Mouse (Mus musculus) embryonic facial prominence, embryonic 12.5 days (tissue): ENCODE data around the gene Fam217b. TPM values are rescaled to one million over a fixed set of nuclear protein-coding genes. Genes with fewer than 3 reads are reported as not detected.

Experiments
- ATAC-seq: fragments of 200-750 bp; cut with Nextera tagmentation; 2 replicates; pipeline ENCODE4 v1.8.0; 2017; ENCODE audit not compliant: insufficient number of reproducible peaks, insufficient read depth, low FRiP score, low TSS enrichment
- H3K27ac ChIP-seq: fragments of 300-500 bp; sonication (generic); 2 replicates; pipeline ENCODE4 v1.5.1; 2016; ENCODE audit warnings: mild to moderate bottlenecking
- H3K27me3 ChIP-seq: fragments of 300-500 bp; sonication (generic); 2 replicates; pipeline ENCODE4 v1.6.1; 2016; ENCODE audit warnings: mild to moderate bottlenecking, moderate library complexity
- H3K36me3 ChIP-seq: fragments of 300-500 bp; sonication (generic); 2 replicates; pipeline ENCODE4 v1.6.1; 2016; ENCODE audit warnings: mild to moderate bottlenecking
- H3K4me1 ChIP-seq: fragments of 300-500 bp; sonication (generic); 2 replicates; pipeline ENCODE4 v1.6.1; 2016
- H3K4me2 ChIP-seq: fragments of 300-500 bp; sonication (generic); replicated peaks from 2 replicates; pipeline ENCODE4 v1.6.1; 2016; ENCODE audit warnings: mild to moderate bottlenecking, moderate library complexity
- H3K4me3 ChIP-seq: fragments of 300-500 bp; sonication (generic); 2 replicates; pipeline ENCODE4 v1.5.1; 2016; ENCODE audit warnings: mild to moderate bottlenecking
- H3K9ac ChIP-seq: fragments of 300-500 bp; sonication (generic); 2 replicates; pipeline ENCODE4 v1.6.1; 2016; ENCODE audit warnings: mild to moderate bottlenecking, moderate library complexity
- H3K9me3 ChIP-seq: fragments of 300-500 bp; sonication (generic); 2 replicates; pipeline ENCODE4 v1.6.1; 2016; ENCODE audit warnings: mild to moderate bottlenecking, moderate library complexity
- WGBS: fragments of 180-500 bp; shearing (Covaris S2); methylation state at CpG from one replicate; pipeline ENCODE4 v1.1.7; 2016; 5-methylcytosine and 5-hydroxymethylcytosine counted together
- polyA plus RNA-seq: library from polyadenylated mRNA; unstranded; fragments of >200 nt; fragmentation: Nextera tagmentation; extraction: Ambion mirVana; gene quantifications from 2 replicates; pipeline ENCODE4 v1.2.1, GENCODE M21; 2016

The Fam217b gene
- 4.7 and 6.4 TPM in 2 replicates for polyA plus RNA-seq

GRCm38 (mm10) chr2:178414261-178415149 is at the start of gene Fam217b, which contains the start of gene Ppp1r3d:
TSS of gene Fam217b (plus strand) at chr2:178414524.
TSS of gene Ppp1r3d (minus strand) at chr2:178414472.
- peak within 1 kb of the TSS; percentile 75 for H3K4me3 ChIP-seq
- peak within 1 kb of the TSS; percentile 72 for H3K9ac ChIP-seq
- H3K4me1 ChIP-seq = peaks cover 16% of the 10 kb centered on the region
- peak; percentile 83 for ATAC-seq
- no peaks in the 10 kb centered on the region for H3K9me3 ChIP-seq
- peaks cover 19% of the 10 kb centered on the region for H3K27me3 ChIP-seq
- under 1% methylated on average over 66 of the region's 74 CpGs for WGBS
- peak within 1 kb of the TSS; percentile 30; the same call in 1 of the 2 replicates for H3K27ac ChIP-seq
- H3K4me2 ChIP-seq = peak within 1 kb of the TSS; percentile 99
- no peaks in the 10 kb centered on the region; the same call in 1 of the 2 replicates for H3K36me3 ChIP-seq

- ATAC-seq = no peak
- no peaks in the 10 kb centered on the region for H3K9me3 ChIP-seq
- no peaks in the 10 kb centered on the region for H3K27me3 ChIP-seq
- WGBS = 84% methylated on average over 52 of the region's 52 CpGs
- H3K9ac ChIP-seq = no peak within 1 kb of the TSS
- H3K27ac ChIP-seq = no peak within 1 kb of the TSS
- no peaks in the 10 kb centered on the region for H3K4me1 ChIP-seq
- H3K4me3 ChIP-seq = no peak within 1 kb of the TSS
- H3K4me2 ChIP-seq = no peak within 1 kb of the TSS
- H3K36me3 ChIP-seq = no peaks in the 10 kb centered on the region
Measured at GRCm38 (mm10) chr2:178407053-178407815, 7.1 kb upstream of the Fam217b start, which contains the start of gene Sycp2. TSS of gene Sycp2 (minus strand) at chr2:178407685.

GRCm38 (mm10) chr2:178409024-178409423 is 5.3 kb upstream of the Fam217b start:
- H3K9me3 ChIP-seq = no peaks in the 10 kb centered on the region
- 32% methylated on average over 1 of the region's 1 CpGs for WGBS
- no peak overlapping the region for H3K4me3 ChIP-seq
- H3K4me2 ChIP-seq = no peak overlapping the region
- ATAC-seq = no peak
- H3K27ac ChIP-seq = no peak overlapping the region
- no peak overlapping the region for H3K9ac ChIP-seq
- peaks cover 8% of the 10 kb centered on the region for H3K4me1 ChIP-seq
- peaks cover 16% of the 10 kb centered on the region for H3K27me3 ChIP-seq
- no peaks in the 10 kb centered on the region for H3K36me3 ChIP-seq

GRCm38 (mm10) chr2:178410286-178410685 is 4.0 kb upstream of the Fam217b start:
- Histone ChIP-seq H3K4me1 (peaks cover 16% of the 10 kb centered on the region), H3K4me2 (no peak overlapping the region), H3K27ac (no peak overlapping the region), H3K9me3 (no peaks in the 10 kb centered on the region), H3K9ac (no peak overlapping the region), H3K27me3 (peaks cover 19% of the 10 kb centered on the region), H3K36me3 (no peaks in the 10 kb centered on the region), H3K4me3 (no peak overlapping the region)
- ATAC-seq = no peak
- WGBS = 75% methylated on average over 6 of the region's 6 CpGs

- H3K36me3 ChIP-seq = no peaks in the 10 kb centered on the region
- no peak for ATAC-seq
- no peak overlapping the region for H3K9ac ChIP-seq
- H3K9me3 ChIP-seq = no peaks in the 10 kb centered on the region
- WGBS = 58% methylated on average over 6 of the region's 6 CpGs
- H3K27me3 ChIP-seq = peaks cover 19% of the 10 kb centered on the region
- H3K4me2 ChIP-seq = no peak overlapping the region; the same call in 1 of the 2 replicates
- H3K4me1 ChIP-seq = peaks cover 16% of the 10 kb centered on the region
- no peak overlapping the region for H3K27ac ChIP-seq
- no peak overlapping the region for H3K4me3 ChIP-seq
Measured at GRCm38 (mm10) chr2:178412598-178412997, 1.7 kb upstream of the Fam217b start.

- H3K9me3 ChIP-seq = no peaks in the 10 kb centered on the region
- 62% methylated on average over 13 of the region's 13 CpGs for WGBS
- H3K4me3 ChIP-seq = peak overlapping the region; percentile 75
- H3K4me2 ChIP-seq = peak overlapping the region; percentile 99
- H3K27me3 ChIP-seq = peaks cover 19% of the 10 kb centered on the region
- no peaks in the 10 kb centered on the region; the same call in 1 of the 2 replicates for H3K36me3 ChIP-seq
- H3K9ac ChIP-seq = no peak overlapping the region
- H3K27ac ChIP-seq = no peak overlapping the region
- peaks cover 16% of the 10 kb centered on the region for H3K4me1 ChIP-seq
- ATAC-seq = no peak
Measured at GRCm38 (mm10) chr2:178413081-178413480, 1.2 kb upstream of the Fam217b start.

- H3K27me3 ChIP-seq = peaks cover 19% of the 10 kb centered on the region
- H3K9me3 ChIP-seq = no peaks in the 10 kb centered on the region
- no peak overlapping the region for H3K27ac ChIP-seq
Measured at GRCm38 (mm10) chr2:178413481-178414260, 653 bp upstream of the Fam217b start.

GRCm38 (mm10) chr2:178415150-178415448 is 775 bp downstream of the Fam217b start:
- peaks cover 19% of the 10 kb centered on the region for H3K27me3 ChIP-seq
- H3K27ac ChIP-seq = no peak overlapping the region; the same call in 1 of the 2 replicates
- H3K36me3 ChIP-seq = no peaks in the 10 kb centered on the region; the same call in 1 of the 2 replicates
- peak overlapping the region; percentile 99 for H3K4me2 ChIP-seq
- no peak overlapping the region; the same call in 1 of the 2 replicates for H3K9ac ChIP-seq
- WGBS = 30% methylated on average over 3 of the region's 3 CpGs
- peak overlapping the region; percentile 75 for H3K4me3 ChIP-seq
- no peaks in the 10 kb centered on the region for H3K9me3 ChIP-seq
- H3K4me1 ChIP-seq = peaks cover 16% of the 10 kb centered on the region
- ATAC-seq = no peak; the same call in 1 of the 2 replicates

More at GRCm38 (mm10) chr2:178413481-178414260, 653 bp upstream of the Fam217b start:
- Histone ChIP-seq H3K4me1 (peaks cover 16% of the 10 kb centered on the region), H3K9ac (peak overlapping the region; percentile 72), H3K36me3 (no peaks in the 10 kb centered on the region; the same call in 1 of the 2 replicates), H3K4me3 (peak overlapping the region; percentile 75), H3K4me2 (peak overlapping the region; percentile 99)
- WGBS = 14% methylated on average over 75 of the region's 75 CpGs
- no peak for ATAC-seq

GRCm38 (mm10) chr2:178416427-178416826 is 2.1 kb downstream of the Fam217b start:
- ATAC-seq = no peak
- no peaks in the 10 kb centered on the region; the same call in 1 of the 2 replicates for H3K36me3 ChIP-seq
- H3K4me2 ChIP-seq = no peak overlapping the region
- H3K4me3 ChIP-seq = no peak overlapping the region
- H3K9ac ChIP-seq = no peak overlapping the region
- H3K27ac ChIP-seq = no peak overlapping the region
- H3K4me1 ChIP-seq = peaks cover 17% of the 10 kb centered on the region
- peaks cover 19% of the 10 kb centered on the region for H3K27me3 ChIP-seq
- no peaks in the 10 kb centered on the region for H3K9me3 ChIP-seq
- WGBS = 60% methylated on average over 13 of the region's 13 CpGs

GRCm38 (mm10) chr2:178416970-178417369 is 2.6 kb downstream of the Fam217b start:
- H3K36me3 ChIP-seq = no peaks in the 10 kb centered on the region; the same call in 1 of the 2 replicates
- H3K9me3 ChIP-seq = no peaks in the 10 kb centered on the region
- peaks cover 21% of the 10 kb centered on the region for H3K4me1 ChIP-seq
- peaks cover 19% of the 10 kb centered on the region for H3K27me3 ChIP-seq
- no peak overlapping the region for H3K4me2 ChIP-seq
- ATAC-seq = no peak
- WGBS = 74% methylated on average over 4 of the region's 4 CpGs
- no peak overlapping the region for H3K27ac ChIP-seq
- no peak overlapping the region for H3K4me3 ChIP-seq
- no peak overlapping the region for H3K9ac ChIP-seq

- H3K27ac ChIP-seq = no peak overlapping the region
- peaks cover 17% of the 10 kb centered on the region for H3K4me1 ChIP-seq
- H3K4me2 ChIP-seq = no peak overlapping the region
- H3K9ac ChIP-seq = no peak overlapping the region
- WGBS = 68% methylated on average over 9 of the region's 9 CpGs
- no peak overlapping the region for H3K4me3 ChIP-seq
- ATAC-seq = no peak
- H3K27me3 ChIP-seq = no peaks in the 10 kb centered on the region
- no peaks in the 10 kb centered on the region for H3K9me3 ChIP-seq
- H3K36me3 ChIP-seq = no peaks in the 10 kb centered on the region; the same call in 1 of the 2 replicates
Measured at GRCm38 (mm10) chr2:178420576-178420975, 6.3 kb downstream of the Fam217b start.
